Mouse (Mus musculus): Measurements from ENCODE around the gene Pde5a. TPM values are rescaled to one million over a fixed set of nuclear protein-coding genes. Genes with fewer than 3 reads are reported as not detected.

Gene Pde5a
- polyA plus RNA-seq (2012; rRNA removed), result 10.7 and 19.4 TPM in 2 replicates

GRCm38 (mm10) chr3:122728852-122729600, at the start of gene Pde5a:
Gene Pde5a (plus strand): TSS chr3:122728947.
- WGBS, result under 1% methylated on average over 49 of the region's 49 CpGs
- DNase-seq (ENCODE audit: low read depth, low spot score), result peak; percentile 37

DNA sequence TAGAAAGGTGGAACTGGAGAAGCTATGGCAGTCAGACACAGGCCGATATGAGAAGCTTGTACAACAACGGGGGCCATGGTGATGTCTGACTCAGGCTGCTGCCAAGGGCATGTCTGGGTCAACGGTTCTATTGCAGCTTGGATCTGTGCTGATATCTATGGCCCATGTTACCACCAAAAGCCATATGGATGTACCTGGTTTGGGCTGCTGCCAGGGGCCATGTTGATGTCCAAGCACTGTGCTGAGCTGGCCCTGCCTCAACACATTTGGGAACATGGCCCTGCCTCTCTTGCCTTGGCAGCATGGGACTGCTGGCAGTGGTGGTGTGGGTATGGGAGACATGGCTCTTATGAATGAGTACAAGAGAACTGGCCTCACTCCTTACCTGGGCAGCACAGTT, 47.9 kb upstream of the Pde5a start:
- no peak for DNase-seq (ENCODE audit: low read depth, low spot score)
- 94% methylated on average over 3 of the region's 3 CpGs for WGBS

DNA sequence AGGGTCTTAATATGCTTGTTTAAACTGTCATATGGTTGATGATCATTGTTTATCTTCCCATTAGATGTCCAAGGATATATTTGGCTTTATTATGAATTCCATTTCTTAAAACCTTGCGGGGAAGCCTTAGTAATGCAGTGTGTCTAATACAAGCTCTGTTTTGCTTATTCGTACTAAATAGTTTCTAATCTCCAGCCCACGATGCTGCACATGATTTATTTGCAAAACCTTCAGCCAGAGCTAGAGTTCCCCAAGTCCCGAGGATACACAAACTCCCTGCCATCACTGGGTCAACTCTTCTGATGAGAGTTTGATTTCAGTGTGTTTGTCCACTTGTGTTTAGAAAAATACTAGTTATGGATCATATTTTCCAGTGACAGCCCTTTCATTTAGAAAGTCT, 46.4 kb upstream of the Pde5a start:
- no peak for DNase-seq (ENCODE audit: low read depth, low spot score)
- 71% methylated on average over 4 of the region's 4 CpGs for WGBS

DNA sequence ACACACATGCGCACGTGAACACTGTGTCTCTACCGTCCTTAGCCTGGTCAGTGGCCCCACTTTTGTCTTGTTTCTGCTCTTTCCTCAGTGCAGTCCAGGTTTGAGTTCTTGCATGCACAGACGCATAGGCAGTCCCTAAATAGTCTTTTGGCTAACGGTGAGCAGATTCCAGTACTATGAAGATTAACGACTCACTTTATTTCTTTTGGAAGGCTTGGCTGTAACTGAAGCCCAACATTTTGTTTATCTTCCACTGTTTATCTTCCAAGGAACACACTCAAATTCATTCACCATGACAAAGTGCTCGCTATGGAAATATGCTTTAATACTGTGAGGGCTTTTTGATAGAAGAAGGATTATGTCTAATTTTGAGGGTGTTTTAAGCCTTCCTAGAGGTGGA, 43.9 kb upstream of the Pde5a start:
- WGBS, result 46% methylated on average over 7 of the region's 7 CpGs
- no peak for DNase-seq (ENCODE audit: low read depth, low spot score)

DNA sequence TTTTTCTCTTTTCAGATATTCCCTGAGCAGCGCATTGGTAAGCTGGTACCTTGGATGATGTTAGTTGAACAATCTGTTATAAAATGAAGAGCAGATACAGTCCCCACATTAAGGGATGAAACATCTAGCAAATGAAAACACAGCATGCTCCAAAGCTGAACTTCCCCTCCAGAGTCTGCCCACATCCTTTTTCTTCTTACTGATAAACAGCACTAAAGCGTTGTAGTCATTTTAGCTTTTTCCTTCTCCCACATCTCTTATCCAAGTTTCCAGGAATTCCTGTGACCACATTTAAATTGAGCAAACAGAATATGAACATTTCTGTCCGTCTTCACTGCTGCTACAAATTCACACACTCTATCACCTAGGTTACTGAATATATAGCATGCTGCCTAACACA, 35.7 kb upstream of the Pde5a start:
- no peak for DNase-seq (ENCODE audit: low read depth, low spot score)
- WGBS, result 74% methylated on average over 3 of the region's 3 CpGs

DNA sequence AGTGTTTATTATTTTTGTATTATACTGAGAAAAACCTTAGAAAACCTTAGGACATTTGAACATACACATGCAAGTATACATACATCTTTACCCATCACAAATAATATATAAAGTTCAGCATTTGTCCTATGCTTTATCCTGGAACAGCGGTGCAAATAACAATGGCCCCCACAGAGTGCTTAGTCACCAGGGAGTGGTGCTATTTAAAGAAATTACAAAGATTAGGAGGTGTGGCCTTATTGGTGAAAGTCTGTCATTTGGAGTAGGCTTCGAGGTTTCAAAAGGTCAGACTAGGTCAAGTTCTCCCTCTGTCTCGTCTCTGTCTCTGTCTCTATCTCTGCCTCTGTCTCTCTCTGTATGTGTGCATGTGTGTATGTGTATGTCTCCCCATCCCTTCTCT, 32.9 kb upstream of the Pde5a start:
- 39% methylated on average over 3 of the region's 3 CpGs for WGBS
- DNase-seq (ENCODE audit: low read depth, low spot score), result no peak

DNA sequence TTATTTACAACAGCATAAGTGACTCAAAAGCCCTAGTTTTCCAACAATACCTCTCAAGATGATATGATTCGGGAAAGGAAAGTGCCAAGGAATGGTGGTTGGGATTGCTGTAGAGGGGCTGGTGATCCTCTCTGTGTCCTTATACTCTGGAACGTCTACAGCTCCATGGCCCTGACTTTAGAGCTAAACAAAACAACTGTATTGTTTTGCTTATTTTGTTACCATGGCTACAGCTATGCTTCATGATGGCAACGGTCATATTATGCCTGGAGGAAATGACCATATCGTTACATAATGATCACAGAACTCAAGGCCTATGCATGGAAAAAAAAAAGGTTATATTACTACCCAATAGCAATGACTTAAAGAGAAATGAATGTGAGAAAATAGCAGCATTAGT, 32.1 kb upstream of the Pde5a start:
- 29% methylated on average over 4 of the region's 4 CpGs for WGBS
- DNase-seq (ENCODE audit: low read depth, low spot score), result no peak

- WGBS, result 50% methylated on average over 6 of the region's 6 CpGs
- DNase-seq (ENCODE audit: low read depth, low spot score), result no peak
Observed at GRCm38 (mm10) chr3:122704209-122704608, 24.5 kb upstream of the Pde5a start.

- no peak for DNase-seq (ENCODE audit: low read depth, low spot score)
- 70% methylated on average over 7 of the region's 7 CpGs for WGBS
Observed at GRCm38 (mm10) chr3:122705246-122705645, 23.5 kb upstream of the Pde5a start.

DNA sequence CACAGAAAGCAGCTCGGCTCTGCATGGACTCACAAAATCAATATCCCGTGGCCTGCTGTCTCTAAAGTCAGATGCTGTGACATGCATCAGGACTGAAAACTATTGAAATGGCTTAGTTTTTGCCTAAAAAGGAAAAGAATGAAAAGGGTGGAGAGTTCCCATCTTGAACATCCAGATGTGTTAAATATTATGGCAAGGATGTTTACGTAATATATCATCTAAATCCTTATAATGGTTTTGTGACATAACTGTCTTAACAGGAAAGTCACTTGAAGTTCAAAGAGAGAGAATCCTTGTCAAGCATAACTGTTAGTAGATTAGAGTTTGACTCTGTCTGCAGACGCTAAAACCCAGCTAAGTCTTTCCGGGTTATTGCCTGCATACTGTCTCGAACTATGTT, 20.3 kb upstream of the Pde5a start:
- 77% methylated on average over 6 of the region's 6 CpGs for WGBS

DNA sequence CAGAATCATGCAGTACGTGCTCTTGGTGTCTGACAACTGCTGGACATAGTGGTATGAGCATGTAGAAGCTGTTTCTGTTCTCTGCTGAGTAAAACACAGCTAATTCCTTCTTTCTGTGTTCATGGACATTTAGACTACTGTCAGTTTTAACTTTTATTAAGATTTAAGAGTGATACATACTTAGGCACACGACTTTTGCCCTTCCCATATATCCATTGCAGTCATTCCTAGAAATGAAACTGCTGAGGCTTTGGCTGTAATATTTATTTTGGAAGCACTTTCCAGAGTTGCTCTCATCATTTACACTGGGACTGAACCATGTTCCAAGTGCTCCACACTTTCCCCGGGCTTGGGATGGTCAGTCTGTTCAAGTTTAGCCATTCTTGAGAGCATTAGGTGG, 18.6 kb upstream of the Pde5a start:
- DNase-seq (ENCODE audit: low read depth, low spot score), result no peak
- WGBS, result 65% methylated on average over 3 of the region's 3 CpGs

More for the DNA sequence above, 20.3 kb upstream of the Pde5a start:
- no peak for DNase-seq (ENCODE audit: low read depth, low spot score)

- WGBS, result 73% methylated on average over 2 of the region's 2 CpGs
- no peak for DNase-seq (ENCODE audit: low read depth, low spot score)
Observed at GRCm38 (mm10) chr3:122718631-122719030, 10.1 kb upstream of the Pde5a start.

GRCm38 (mm10) chr3:122721522-122721921, 7.2 kb upstream of the Pde5a start:
- WGBS, result 66% methylated on average over 9 of the region's 9 CpGs

DNA sequence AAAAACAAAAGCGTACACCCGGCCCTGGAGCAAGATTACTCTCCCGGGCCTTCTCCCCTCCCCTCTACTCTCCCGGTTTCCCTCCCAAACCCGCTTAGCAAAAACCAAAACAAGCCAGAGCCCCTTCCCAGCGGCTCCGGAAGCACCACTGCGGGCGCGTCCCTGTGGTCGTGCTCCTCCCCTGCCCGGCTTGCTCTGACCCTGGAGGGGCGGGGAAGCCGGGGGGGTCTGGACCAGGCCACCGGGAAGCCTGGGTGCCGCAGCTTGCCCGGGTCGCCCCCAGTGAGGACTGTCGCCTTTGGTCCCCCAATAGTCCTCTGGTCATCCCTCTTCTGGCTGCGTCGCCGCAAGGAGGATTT, 833 bp downstream of the Pde5a start:
- no peak for DNase-seq (ENCODE audit: low read depth, low spot score)
- WGBS, result under 1% methylated on average over 22 of the region's 22 CpGs

More at GRCm38 (mm10) chr3:122721522-122721921, 7.2 kb upstream of the Pde5a start:
- DNase-seq (ENCODE audit: low read depth, low spot score), result no peak

- peak; percentile 44 for DNase-seq (ENCODE audit: low read depth, low spot score)
- WGBS, result under 1% methylated on average over 91 of the region's 92 CpGs
Observed at GRCm38 (mm10) chr3:122729960-122730740, 1.4 kb downstream of the Pde5a start.

GRCm38 (mm10) chr3:122730741-122731235, 2.0 kb downstream of the Pde5a start:
- DNase-seq (ENCODE audit: low read depth, low spot score), result peak; percentile 25
- 2% methylated on average over 13 of the region's 13 CpGs for WGBS

- 47% methylated on average over 3 of the region's 3 CpGs for WGBS
- DNase-seq (ENCODE audit: low read depth, low spot score), result no peak
Observed at GRCm38 (mm10) chr3:122733806-122734205, 5.1 kb downstream of the Pde5a start.

DNA sequence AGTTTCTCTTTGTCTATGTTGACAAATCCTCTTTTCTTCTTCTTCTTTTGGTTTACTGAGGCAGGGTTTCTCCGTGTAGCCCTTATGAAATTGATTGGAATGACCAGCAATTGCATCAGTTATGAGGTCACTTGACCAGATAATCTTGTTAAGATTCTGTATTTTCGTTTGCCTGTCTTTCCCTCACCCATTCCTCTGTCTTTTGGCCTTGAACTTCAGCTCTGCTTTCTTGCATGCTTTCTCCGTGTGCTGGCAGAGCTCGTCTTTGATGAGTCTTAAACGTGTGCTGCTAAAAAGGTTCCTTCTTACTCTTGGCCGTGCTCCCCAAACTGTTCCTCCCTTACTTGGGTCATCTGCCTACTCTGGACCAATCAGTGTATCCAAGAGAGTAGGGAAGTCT, 5.6 kb downstream of the Pde5a start:
- DNase-seq (ENCODE audit: low read depth, low spot score), result no peak
- 33% methylated on average over 6 of the region's 6 CpGs for WGBS

DNA sequence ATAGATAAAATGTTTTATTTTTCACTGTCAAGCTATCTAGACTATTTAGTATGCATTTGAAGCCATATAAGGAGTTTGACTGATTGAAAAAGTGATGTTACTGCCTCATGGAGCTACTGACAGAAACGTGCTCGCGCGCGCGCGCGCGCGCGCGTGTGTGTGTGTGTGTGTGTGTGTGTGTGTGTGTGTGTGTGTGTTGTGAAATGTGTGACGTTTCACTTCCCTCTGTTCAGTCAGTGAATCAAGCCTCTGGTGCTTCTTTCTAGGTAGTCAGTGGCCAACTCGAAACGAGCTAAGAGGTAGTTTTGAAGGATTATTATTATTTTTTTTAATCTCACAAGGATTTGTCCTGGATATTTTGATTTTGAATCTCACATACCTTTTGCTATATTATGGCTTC, 10.7 kb downstream of the Pde5a start:
- WGBS, result 95% methylated on average over 15 of the region's 15 CpGs
- no peak for DNase-seq (ENCODE audit: low read depth, low spot score)

- DNase-seq (ENCODE audit: low read depth, low spot score), result no peak
- WGBS, result 88% methylated on average over 3 of the region's 3 CpGs
Observed at GRCm38 (mm10) chr3:122744265-122744664, 15.5 kb downstream of the Pde5a start.
